Mouse (Mus musculus) neural tube, embryonic 12.5 days (tissue): ENCODE measurements around the gene Serpina6. TPM values are rescaled to one million over a fixed set of nuclear protein-coding genes. Genes with fewer than 3 reads are reported as not detected.
"Not testable (repeated sequence)": the region's sequence is repeated elsewhere in the genome, so short reads cannot be mapped to it uniquely, and the experiment has no call there.

ENCODE experiments used
- ATAC-seq: fragments of 200-750 bp; cut with Nextera tagmentation; 2 replicates; pipeline ENCODE4 v1.8.0; 2017; ENCODE audit warnings: low read depth, mild to moderate bottlenecking, moderate TSS enrichment, moderate library complexity; ENCODE audit not compliant: low FRiP score
- H3K27ac ChIP-seq: fragments of 300-500 bp; sonication (generic); 2 replicates; pipeline ENCODE4 v1.5.1; 2016
- H3K27me3 ChIP-seq: fragments of 300-500 bp; sonication (generic); replicated peaks from 2 replicates; pipeline ENCODE4 v1.6.1; 2016; ENCODE audit warnings: mild to moderate bottlenecking
- H3K36me3 ChIP-seq: fragments of 300-500 bp; sonication (generic); 2 replicates; pipeline ENCODE4 v1.6.1; 2016; ENCODE audit warnings: mild to moderate bottlenecking
- H3K4me1 ChIP-seq: fragments of 300-500 bp; sonication (generic); 2 replicates; pipeline ENCODE4 v1.6.1; 2016
- H3K4me2 ChIP-seq: fragments of 300-500 bp; sonication (generic); replicated peaks from 2 replicates; pipeline ENCODE4 v1.6.1; 2016; ENCODE audit warnings: mild to moderate bottlenecking
- H3K4me3 ChIP-seq: fragments of 300-500 bp; sonication (generic); 2 replicates; pipeline ENCODE4 v1.5.1; 2016
- H3K9ac ChIP-seq: fragments of 300-500 bp; sonication (generic); 2 replicates; pipeline ENCODE4 v1.6.1; 2016; ENCODE audit warnings: mild to moderate bottlenecking
- H3K9me3 ChIP-seq: fragments of 300-500 bp; sonication (generic); 2 replicates; pipeline ENCODE4 v1.6.1; 2016; ENCODE audit warnings: mild to moderate bottlenecking
- WGBS: fragments of 180-500 bp; shearing (Covaris S2); methylation state at CpG from one replicate; pipeline ENCODE4 v1.1.7; 2016; 5-methylcytosine and 5-hydroxymethylcytosine counted together
- polyA plus RNA-seq: library from polyadenylated mRNA; unstranded; fragments of >200 nt; fragmentation: Nextera tagmentation; extraction: Ambion mirVana; gene quantifications from 2 replicates; pipeline ENCODE4 v1.2.1, GENCODE M21; 2016

Gene Serpina6
- polyA plus RNA-seq, 1 experiment from 2014 or later = 0.89 TPM

DNA sequence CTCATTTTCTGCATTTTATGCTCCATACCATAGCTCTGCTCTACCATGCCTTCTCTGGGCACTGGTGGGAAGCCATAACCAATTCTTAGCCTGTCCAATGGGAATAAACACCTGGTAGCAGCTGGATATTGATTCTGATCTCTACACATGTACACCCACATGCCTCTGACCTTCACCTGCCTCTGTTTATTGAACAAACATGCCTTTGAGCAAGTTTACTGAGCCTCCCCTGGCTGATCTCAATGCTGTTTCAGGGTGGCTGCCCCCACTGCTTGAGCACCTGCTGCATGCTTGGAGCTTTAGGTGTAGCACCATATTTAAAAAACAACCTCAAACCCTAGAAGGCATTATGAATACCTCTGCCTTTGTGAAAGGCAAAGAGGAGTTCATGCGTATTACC, 22.8 kb upstream of the Serpina6 start:
- H3K27ac ChIP-seq, H3K4me2 ChIP-seq, H3K27me3 ChIP-seq, H3K9ac ChIP-seq, H3K4me3 ChIP-seq, ATAC-seq, H3K9me3 ChIP-seq, H3K36me3 ChIP-seq, H3K4me1 ChIP-seq: not testable (repeated sequence)
- WGBS = 98% methylated on average over 1 of the region's 1 CpGs

DNA sequence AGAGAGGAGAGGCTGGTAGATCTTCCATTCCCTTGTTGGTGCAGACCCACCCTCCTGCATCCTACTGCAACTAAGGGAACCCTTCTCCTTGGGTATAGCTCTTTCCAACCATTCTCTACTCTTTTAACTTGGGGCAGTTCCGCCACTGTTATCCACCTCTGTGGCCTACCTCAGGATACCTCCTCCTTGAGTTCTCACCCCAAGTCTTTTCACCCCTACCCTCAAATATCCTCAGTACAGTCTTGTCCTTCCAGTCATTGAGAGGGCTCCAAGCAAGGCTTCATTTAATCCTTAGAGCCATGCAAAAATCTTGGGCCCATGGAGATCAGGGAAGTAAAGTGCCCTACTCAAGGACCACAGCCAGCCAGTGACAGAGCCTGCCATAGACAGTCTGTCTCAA, 19.0 kb upstream of the Serpina6 start, which contains the start of gene Serpina16:
Gene Serpina16 (minus strand): TSS at position 101 of the 400 bp plus-strand sequence.
- no peaks in the 10 kb centered on the region for H3K4me1 ChIP-seq
- 79% methylated on average over 1 of the region's 1 CpGs for WGBS

DNA sequence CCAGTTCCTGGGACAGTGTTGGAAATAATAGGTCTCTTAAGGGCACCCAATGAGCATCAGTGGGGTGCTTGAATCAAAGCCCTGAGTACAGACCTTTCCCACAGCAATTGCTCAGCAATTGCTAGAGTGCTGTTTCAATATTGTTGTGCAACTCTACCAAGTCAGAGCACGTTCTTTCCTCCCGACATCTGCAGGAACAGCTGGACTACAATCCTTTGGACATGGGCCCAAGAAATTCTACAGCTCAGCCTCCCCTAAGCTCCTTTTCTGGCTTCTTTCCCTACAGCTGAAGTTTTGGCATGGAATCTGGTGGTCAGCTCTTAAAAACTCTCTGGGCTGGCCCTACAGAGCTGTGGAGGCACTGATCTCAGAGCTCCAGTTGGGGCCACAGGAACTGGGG, 16.2 kb upstream of the Serpina6 start:
- H3K4me3 ChIP-seq = no peak overlapping the region
- H3K9me3 ChIP-seq = no peaks in the 10 kb centered on the region
- WGBS = 80% methylated on average over 2 of the region's 2 CpGs
- no peak overlapping the region for H3K27ac ChIP-seq
- no peak for ATAC-seq
- H3K4me1 ChIP-seq = no peaks in the 10 kb centered on the region
- H3K9ac ChIP-seq = no peak overlapping the region
- H3K36me3 ChIP-seq = no peaks in the 10 kb centered on the region
- H3K4me2 ChIP-seq = no peak overlapping the region
- H3K27me3 ChIP-seq = no peaks in the 10 kb centered on the region

More for the DNA sequence above, 19.0 kb upstream of the Serpina6 start, which contains the start of gene Serpina16:
- no peaks in the 10 kb centered on the region for H3K36me3 ChIP-seq
- no peak within 1 kb of the TSS for H3K4me3 ChIP-seq
- no peak for ATAC-seq
- H3K27me3 ChIP-seq = no peaks in the 10 kb centered on the region
- H3K9me3 ChIP-seq = no peaks in the 10 kb centered on the region
- no peak within 1 kb of the TSS for H3K27ac ChIP-seq
- no peak within 1 kb of the TSS for H3K4me2 ChIP-seq
- no peak within 1 kb of the TSS for H3K9ac ChIP-seq

DNA sequence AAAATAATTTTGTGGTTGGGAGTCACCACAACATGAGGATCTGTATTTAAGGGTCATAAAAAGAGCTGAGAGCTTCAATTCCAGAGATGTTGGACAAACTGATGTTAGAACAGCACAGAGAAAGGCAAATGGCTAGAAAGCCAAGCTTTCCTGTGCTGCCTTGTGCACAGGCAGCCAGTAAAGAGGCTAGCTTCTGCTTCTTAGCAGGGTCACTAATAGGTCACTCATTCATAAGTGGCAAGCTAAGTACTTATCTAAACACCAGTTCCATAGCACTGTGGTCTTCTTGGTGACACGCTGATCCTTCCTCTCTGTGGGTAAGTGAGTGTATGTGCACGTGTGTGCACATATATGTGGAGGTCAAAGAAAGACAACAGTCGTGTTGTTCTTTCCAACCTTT, 14.5 kb upstream of the Serpina6 start:
- no peaks in the 10 kb centered on the region for H3K27me3 ChIP-seq
- H3K9me3 ChIP-seq = no peaks in the 10 kb centered on the region
- H3K9ac ChIP-seq = no peak overlapping the region
- no peak overlapping the region for H3K27ac ChIP-seq
- no peaks in the 10 kb centered on the region for H3K4me1 ChIP-seq
- H3K36me3 ChIP-seq = no peaks in the 10 kb centered on the region
- no peak overlapping the region for H3K4me3 ChIP-seq
- no peak for ATAC-seq
- 81% methylated on average over 3 of the region's 3 CpGs for WGBS
- no peak overlapping the region for H3K4me2 ChIP-seq

DNA sequence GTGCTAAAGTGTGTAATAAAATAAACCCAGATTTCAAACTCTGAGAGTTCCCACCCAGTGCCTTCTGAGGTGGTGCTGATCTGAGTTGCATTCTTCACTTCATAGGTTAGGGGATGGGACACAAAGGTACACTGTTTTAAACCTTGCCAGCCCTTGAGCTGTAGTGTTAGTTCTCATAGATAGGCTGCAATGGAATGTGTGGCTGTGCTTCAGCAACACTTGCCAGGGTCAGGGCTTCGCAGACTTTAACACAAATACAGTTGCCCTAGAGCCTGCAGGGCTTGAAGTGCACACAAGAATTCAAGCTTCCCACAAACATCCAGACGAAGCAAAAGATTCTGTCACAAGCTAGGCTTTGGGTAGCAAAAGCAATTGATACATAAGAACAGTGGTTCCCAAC, 14.0 kb upstream of the Serpina6 start:
- no peak overlapping the region for H3K4me2 ChIP-seq
- WGBS = 84% methylated on average over 2 of the region's 2 CpGs
- no peak for ATAC-seq

DNA sequence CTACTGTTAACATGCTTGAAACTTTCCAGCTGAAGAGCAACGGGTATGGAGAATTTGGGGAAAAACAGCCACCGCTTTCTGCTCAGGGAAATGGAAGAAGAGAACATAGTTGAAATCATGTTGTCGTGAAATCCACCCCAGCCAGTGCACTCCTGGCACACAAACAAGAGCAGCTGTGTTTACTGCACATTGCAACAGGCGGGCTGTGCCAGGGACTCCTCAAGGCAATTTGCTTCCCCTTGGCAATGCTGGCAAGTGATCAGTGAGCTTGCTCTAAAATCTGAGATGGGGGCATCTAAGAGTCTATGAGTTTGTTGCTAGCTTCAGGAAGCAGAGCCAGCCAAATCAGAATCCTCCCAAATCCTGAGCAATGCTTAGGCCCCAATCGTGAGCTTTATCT, 13.3 kb upstream of the Serpina6 start:
- ATAC-seq = no peak
- Histone ChIP-seq H3K9me3 (no peaks in the 10 kb centered on the region), H3K27ac (no peak overlapping the region), H3K36me3 (no peaks in the 10 kb centered on the region), H3K4me3 (no peak overlapping the region), H3K4me2 (no peak overlapping the region), H3K27me3 (no peaks in the 10 kb centered on the region), H3K9ac (no peak overlapping the region), H3K4me1 (no peaks in the 10 kb centered on the region)
- WGBS = 87% methylated on average over 5 of the region's 5 CpGs

More for the DNA sequence above, 14.0 kb upstream of the Serpina6 start:
- Histone ChIP-seq H3K9me3 (no peaks in the 10 kb centered on the region), H3K9ac (no peak overlapping the region), H3K27me3 (no peaks in the 10 kb centered on the region), H3K27ac (no peak overlapping the region), H3K36me3 (no peaks in the 10 kb centered on the region), H3K4me1 (no peaks in the 10 kb centered on the region), H3K4me3 (no peak overlapping the region)

DNA sequence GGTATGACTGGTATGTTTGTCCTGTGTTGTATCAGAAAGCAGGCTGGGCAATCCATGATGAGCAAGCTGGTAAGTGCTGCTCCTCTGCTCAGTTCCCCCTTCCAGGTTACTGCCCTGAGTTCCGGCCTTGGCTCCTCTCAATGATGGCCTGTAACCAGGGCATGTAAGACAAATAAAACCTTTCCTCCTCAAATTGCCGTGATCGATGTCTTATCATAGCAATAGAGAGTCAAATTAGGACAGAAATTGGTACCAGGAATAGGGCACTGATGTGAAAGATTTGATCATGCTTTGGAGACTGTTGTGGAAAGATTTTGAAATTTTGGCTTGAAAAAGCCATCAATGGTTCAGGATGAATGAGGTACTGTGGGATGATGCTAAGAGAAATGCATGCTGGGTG, 8.3 kb upstream of the Serpina6 start:
- Histone ChIP-seq H3K9me3 (no peaks in the 10 kb centered on the region), H3K9ac (no peak overlapping the region), H3K4me3 (no peak overlapping the region), H3K4me2 (no peak overlapping the region), H3K27ac (no peak overlapping the region), H3K27me3 (no peaks in the 10 kb centered on the region), H3K36me3 (no peaks in the 10 kb centered on the region), H3K4me1 (no peaks in the 10 kb centered on the region)
- ATAC-seq = no peak
- 92% methylated on average over 3 of the region's 3 CpGs for WGBS

DNA sequence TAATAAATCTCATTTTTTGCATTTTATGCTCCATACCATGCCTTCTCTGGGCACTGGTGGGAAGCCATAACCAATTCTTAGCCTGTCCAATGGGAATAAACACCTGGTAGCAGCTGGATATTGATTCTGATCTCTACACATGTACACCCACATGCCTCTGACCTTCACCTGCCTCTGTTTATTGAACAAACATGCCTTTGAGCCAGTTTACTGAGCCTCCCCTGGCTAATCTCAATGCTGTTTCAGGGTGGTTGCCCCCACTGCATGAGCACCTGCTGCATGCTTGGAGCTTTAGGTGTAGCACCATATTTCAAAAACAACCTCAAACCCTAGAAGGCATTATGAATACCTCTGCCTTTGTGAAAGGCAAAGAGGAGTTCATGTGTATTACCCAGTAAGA, 5.0 kb upstream of the Serpina6 start:
- not testable (repeated sequence) for H3K27ac ChIP-seq, H3K4me3 ChIP-seq, H3K27me3 ChIP-seq, ATAC-seq, H3K4me2 ChIP-seq, H3K9ac ChIP-seq, H3K36me3 ChIP-seq, H3K4me1 ChIP-seq, H3K9me3 ChIP-seq

DNA sequence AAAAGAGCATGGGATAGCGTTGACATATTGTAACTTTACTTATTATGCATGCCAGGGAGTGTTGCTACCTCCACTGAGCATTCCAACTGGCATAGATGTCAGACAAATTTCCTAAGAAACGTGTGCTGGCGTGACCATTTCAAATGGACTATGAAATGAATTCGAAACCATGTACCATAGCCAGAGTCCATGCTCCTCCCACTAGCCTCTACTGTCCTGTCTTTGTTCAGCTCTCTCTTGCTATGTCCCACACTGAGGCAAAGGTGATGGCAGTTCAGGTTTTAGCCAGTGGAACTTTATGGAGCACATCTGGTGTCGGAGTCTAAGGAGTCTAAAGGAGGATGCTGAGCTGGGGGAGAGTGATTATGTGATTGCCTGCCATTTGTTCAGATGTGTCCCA, 3.1 kb upstream of the Serpina6 start:
- no peaks in the 10 kb centered on the region for H3K9me3 ChIP-seq
- no peak overlapping the region for H3K4me3 ChIP-seq
- WGBS = 83% methylated on average over 5 of the region's 5 CpGs
- H3K4me1 ChIP-seq = no peaks in the 10 kb centered on the region
- ATAC-seq = no peak
- H3K27ac ChIP-seq = no peak overlapping the region
- no peak overlapping the region for H3K9ac ChIP-seq
- H3K36me3 ChIP-seq = no peaks in the 10 kb centered on the region
- no peak overlapping the region for H3K4me2 ChIP-seq
- H3K27me3 ChIP-seq = no peaks in the 10 kb centered on the region

DNA sequence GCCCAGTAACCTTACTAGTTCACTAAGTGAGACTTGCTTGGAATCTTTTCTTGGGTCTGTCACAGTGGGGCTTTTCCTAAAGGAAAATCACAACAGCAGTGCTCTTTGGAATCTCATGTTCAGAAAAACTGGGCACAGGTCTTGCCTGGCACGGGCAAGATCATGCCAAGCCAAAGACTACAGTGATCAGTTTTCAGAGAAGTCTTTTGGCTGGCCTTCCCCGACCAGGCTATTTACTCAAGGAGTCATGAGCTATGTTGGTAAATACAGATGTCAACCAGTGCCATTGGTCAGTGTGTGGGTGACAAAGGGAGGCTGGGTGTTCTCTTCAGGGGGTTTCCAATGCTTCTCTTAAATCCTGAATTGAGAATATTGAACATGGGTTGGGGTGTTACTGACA, 2.2 kb upstream of the Serpina6 start:
- Histone ChIP-seq H3K4me3 (no peak overlapping the region), H3K27ac (no peak overlapping the region), H3K9ac (no peak overlapping the region), H3K36me3 (no peaks in the 10 kb centered on the region), H3K27me3 (no peaks in the 10 kb centered on the region), H3K9me3 (no peaks in the 10 kb centered on the region), H3K4me1 (no peaks in the 10 kb centered on the region), H3K4me2 (no peak overlapping the region)
- 79% methylated on average over 2 of the region's 2 CpGs for WGBS
- ATAC-seq = no peak

DNA sequence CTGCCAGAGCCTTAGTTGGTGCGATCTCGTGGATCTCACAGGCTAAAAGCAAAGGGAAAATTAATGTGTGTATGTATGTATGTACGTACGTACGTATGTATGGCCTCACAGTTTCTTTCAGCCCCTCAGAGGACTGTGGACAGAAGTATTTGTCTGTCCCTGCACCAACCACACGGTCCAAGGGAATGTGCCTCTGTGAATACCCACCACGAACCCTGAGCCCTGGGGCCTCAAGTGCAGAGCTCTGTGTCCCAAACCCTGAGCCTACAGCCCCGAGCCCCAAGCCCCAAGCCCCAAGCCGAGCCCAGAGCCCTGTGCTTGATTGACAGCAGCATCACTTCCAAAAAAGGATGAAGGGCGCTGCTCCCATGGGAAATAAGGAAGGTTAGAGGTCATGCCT, 979 bp upstream of the Serpina6 start:
- no peaks in the 10 kb centered on the region for H3K9me3 ChIP-seq
- no peak overlapping the region for H3K27ac ChIP-seq
- no peaks in the 10 kb centered on the region for H3K4me1 ChIP-seq
- no peaks in the 10 kb centered on the region for H3K27me3 ChIP-seq
- no peak overlapping the region for H3K4me2 ChIP-seq
- H3K4me3 ChIP-seq = no peak overlapping the region
- no peak for ATAC-seq
- H3K36me3 ChIP-seq = no peaks in the 10 kb centered on the region
- WGBS = 83% methylated on average over 10 of the region's 10 CpGs
- H3K9ac ChIP-seq = no peak overlapping the region

DNA sequence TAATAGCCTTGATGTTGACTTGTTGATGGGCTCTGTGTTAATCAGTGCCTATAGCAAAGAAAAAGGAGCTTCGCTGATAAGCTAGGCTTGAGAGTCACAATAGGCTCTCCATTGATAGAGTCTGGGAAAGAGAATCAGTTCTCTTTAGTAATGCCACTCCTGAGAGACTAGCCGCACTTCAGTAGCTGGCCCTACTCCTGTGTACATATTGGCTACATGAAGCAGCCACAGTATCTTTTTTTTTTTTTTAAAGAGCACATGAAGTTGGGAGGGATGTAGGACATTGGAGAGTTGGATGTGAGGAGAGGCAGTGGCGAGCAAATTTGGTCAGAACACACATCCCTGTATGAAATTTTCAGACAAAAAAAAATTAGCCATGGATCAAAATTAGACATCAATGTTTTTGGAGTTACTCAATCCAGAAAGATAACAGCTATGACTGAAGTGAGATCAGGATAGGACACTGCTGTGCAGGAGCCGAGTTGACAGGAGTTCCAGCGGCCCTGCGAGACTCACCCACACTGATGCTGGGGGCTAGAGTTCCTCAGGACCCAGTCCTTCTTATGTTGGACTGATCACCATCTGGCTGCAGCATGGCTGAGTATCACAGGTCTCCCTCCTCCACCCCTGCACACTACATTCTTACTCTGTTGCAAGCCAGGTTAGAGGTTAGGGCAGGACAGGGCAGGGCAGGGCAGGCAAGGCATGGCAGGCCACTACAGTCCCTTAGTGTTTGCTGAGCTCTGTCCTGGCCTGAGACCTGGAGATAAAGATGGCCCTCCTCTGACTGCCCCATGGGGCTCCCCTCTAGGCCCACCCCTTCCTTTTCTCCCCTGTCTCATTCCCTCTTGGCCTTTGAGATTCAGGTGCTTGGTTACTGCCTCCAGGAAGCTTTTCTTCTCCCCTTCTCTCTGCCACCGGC, 1.6 kb downstream of the Serpina6 start:
- Histone ChIP-seq H3K4me3 (no peak overlapping the region), H3K9me3 (no peaks in the 10 kb centered on the region), H3K27me3 (no peaks in the 10 kb centered on the region), H3K4me1 (no peaks in the 10 kb centered on the region), H3K27ac (no peak overlapping the region), H3K4me2 (no peak overlapping the region), H3K9ac (no peak overlapping the region), H3K36me3 (no peaks in the 10 kb centered on the region)
- ATAC-seq = no peak
- WGBS = 89% methylated on average over 7 of the region's 7 CpGs

DNA sequence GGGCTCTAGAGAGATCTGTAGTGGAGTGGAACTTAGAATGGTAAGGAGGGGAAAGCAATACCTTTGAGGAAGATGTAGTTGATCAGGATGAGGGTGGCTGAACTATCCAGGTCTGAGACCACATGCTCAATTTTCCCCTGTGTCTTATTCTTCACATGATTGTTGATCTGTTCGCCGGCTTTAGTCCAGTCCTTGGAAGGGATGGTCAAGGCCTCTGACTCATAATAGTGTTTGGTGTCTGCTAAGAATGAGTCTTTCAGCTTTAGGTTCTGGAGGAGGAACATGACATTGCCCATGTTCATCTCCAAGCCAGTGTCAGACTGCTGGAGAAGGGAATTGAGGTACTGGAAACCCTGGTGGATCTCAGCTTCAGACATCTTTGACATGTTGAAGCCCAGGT, 3.2 kb downstream of the Serpina6 start:
- Histone ChIP-seq H3K9ac (no peak overlapping the region), H3K4me3 (no peak overlapping the region), H3K9me3 (no peaks in the 10 kb centered on the region), H3K27me3 (no peaks in the 10 kb centered on the region), H3K36me3 (no peaks in the 10 kb centered on the region), H3K4me2 (no peak overlapping the region), H3K27ac (no peak overlapping the region), H3K4me1 (no peaks in the 10 kb centered on the region)
- 92% methylated on average over 2 of the region's 2 CpGs for WGBS
- ATAC-seq = no peak
